Mouse (Mus musculus): ENCODE results near the gene Dctd. TPM values are rescaled to one million over a fixed set of nuclear protein-coding genes. Genes with fewer than 3 reads are reported as not detected.

The Dctd gene
- 0.44 and 0.64 TPM in 2 replicates for polyA plus RNA-seq (2012; ENCODE audit: insufficient read depth, insufficient read length, missing spikeins)

DNA sequence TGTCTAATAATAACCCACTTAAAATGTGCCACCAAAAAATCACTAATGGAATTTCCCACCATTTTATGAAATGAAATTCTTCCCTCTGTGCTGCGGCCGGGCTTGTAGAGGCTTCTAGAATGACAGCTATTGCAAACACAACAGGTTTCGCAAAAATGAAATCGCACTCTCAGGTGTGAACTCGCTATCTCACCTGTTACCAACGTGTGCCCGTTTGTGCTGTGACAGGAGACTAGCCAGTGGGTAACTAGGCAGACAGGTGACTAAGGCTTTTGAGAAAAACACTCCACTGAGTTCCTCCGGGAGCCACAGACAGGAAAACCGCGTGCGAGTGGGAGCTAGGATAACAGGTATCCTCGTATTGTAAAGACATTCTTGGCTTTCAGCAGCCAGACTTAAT is at the start of gene Dctd:
Gene Dctd (plus strand): TSS at position 301 of the 400 bp plus-strand sequence.
- TF ChIP-seq POLR2A (IDR thresholded peaks at IDR 0.05; ENCODE audit: borderline replicate concordance, low read depth, low read length) (no peak), CTCF (IDR thresholded peaks at IDR 0.05; ENCODE audit: low read depth, low read length) (no peak)
- Histone ChIP-seq H3K27ac (ENCODE audit: insufficient read depth, low read depth, low read length) (no peak within 1 kb of the TSS), H3K4me3 (ENCODE audit: insufficient read depth, low read length) (no peak within 1 kb of the TSS), H3K4me1 (ENCODE audit: control insufficient read depth, insufficient read depth, low read length) (no peaks in the 10 kb centered on the region)

- Histone ChIP-seq H3K4me1 (ENCODE audit: control insufficient read depth, insufficient read depth, low read length) (no peaks in the 10 kb centered on the region), H3K4me3 (ENCODE audit: insufficient read depth, low read length) (no peak overlapping the region), H3K27ac (ENCODE audit: insufficient read depth, low read depth, low read length) (no peak overlapping the region)
- TF ChIP-seq CTCF (IDR thresholded peaks at IDR 0.05; ENCODE audit: low read depth, low read length) (no peak), POLR2A (IDR thresholded peaks at IDR 0.05; ENCODE audit: borderline replicate concordance, low read depth, low read length) (no peak)
These were observed 45.3 kb upstream of the Dctd start for GRCm38 (mm10) chr8:48053611-48054010.

DNA sequence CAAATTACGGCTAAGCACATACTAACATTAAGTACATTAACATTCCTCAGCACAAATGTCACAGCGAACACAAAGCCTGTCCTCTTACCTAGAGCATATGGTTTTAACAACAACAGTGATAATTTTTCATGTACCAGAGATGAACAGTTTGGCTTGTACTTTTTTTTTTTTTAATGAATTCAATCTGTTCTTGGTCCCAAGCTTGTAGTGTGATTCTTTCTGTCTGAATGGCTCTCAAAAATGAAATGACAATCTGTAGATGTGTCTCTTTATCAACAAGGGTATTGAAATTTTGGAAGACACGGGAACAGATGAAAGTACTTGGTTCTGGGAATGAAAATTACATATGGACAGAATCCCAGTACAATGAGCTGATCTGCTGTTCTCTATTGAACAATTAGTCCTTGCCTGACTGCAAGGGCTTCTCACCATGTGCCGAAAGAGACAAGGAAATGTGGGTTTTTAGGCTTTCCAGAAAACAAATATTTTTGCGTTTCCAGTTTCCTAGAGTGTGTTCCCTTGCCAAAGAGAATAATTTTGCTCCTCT is 35.3 kb upstream of the Dctd start:
- H3K27ac ChIP-seq (ENCODE audit: insufficient read depth, low read depth, low read length): no peak overlapping the region
- H3K4me3 ChIP-seq (ENCODE audit: insufficient read depth, low read length): no peak overlapping the region
- TF ChIP-seq POLR2A (IDR thresholded peaks at IDR 0.05; ENCODE audit: borderline replicate concordance, low read depth, low read length): no peak
- no peak for TF ChIP-seq CTCF (IDR thresholded peaks at IDR 0.05; ENCODE audit: low read depth, low read length)
- no peaks in the 10 kb centered on the region for H3K4me1 ChIP-seq (ENCODE audit: control insufficient read depth, insufficient read depth, low read length)

GRCm38 (mm10) chr8:48074149-48074548 is 24.7 kb upstream of the Dctd start:
- H3K27ac ChIP-seq (ENCODE audit: insufficient read depth, low read depth, low read length): no peak overlapping the region
- no peak for TF ChIP-seq CTCF (IDR thresholded peaks at IDR 0.05; ENCODE audit: low read depth, low read length)
- no peak for TF ChIP-seq POLR2A (IDR thresholded peaks at IDR 0.05; ENCODE audit: borderline replicate concordance, low read depth, low read length)
- no peak overlapping the region for H3K4me3 ChIP-seq (ENCODE audit: insufficient read depth, low read length)
- no peaks in the 10 kb centered on the region for H3K4me1 ChIP-seq (ENCODE audit: control insufficient read depth, insufficient read depth, low read length)

DNA sequence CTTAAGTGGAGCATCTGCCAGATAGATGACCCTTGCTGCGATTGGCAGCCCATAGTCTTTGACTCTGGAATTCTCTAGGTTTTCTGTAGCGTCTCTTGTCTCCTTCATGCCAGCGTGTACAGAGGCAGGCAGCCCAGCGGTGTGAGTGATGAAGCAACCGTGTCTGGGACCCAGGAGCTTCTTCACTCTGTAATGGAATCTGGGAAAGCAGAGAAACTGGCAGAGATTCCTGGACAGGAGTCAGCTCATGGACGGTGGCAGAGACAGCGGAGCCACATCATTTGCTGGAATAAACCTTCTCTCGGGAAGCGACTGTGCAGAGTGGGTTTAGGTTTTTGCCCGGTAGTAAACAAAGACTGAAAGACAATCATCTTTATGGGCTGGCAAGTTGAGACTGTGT is 16.5 kb upstream of the Dctd start:
- TF ChIP-seq POLR2A (IDR thresholded peaks at IDR 0.05; ENCODE audit: borderline replicate concordance, low read depth, low read length) (no peak), CTCF (IDR thresholded peaks at IDR 0.05; ENCODE audit: low read depth, low read length) (no peak)
- Histone ChIP-seq H3K27ac (ENCODE audit: insufficient read depth, low read depth, low read length) (no peak overlapping the region), H3K4me1 (ENCODE audit: control insufficient read depth, insufficient read depth, low read length) (no peaks in the 10 kb centered on the region), H3K4me3 (ENCODE audit: insufficient read depth, low read length) (no peak overlapping the region)

GRCm38 (mm10) chr8:48090661-48091060 is 8.2 kb upstream of the Dctd start:
- no peak for TF ChIP-seq CTCF (IDR thresholded peaks at IDR 0.05; ENCODE audit: low read depth, low read length)
- TF ChIP-seq POLR2A (IDR thresholded peaks at IDR 0.05; ENCODE audit: borderline replicate concordance, low read depth, low read length): no peak
- Histone ChIP-seq H3K4me3 (ENCODE audit: insufficient read depth, low read length) (no peak overlapping the region), H3K4me1 (ENCODE audit: control insufficient read depth, insufficient read depth, low read length) (no peaks in the 10 kb centered on the region), H3K27ac (ENCODE audit: insufficient read depth, low read depth, low read length) (no peak overlapping the region)

DNA sequence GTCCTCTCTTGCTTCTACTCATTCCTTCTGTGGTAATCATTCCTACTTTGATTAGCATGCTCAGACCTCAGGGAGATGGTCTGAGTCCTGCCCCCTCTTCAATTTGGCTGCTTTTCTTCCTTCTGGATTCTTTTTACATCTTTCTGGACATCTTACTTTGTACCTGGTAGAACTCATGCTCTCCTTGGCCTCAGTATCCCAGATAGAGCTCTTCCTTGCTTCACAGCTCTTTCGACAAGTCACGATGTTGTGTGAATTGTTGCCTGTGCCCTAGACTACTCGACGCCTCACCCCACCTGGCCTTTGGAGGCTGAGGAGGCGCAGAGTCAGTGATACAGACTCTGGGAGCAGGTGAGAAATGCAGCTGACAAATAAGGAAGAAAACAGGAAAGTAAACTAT is 3.5 kb upstream of the Dctd start:
- Histone ChIP-seq H3K4me3 (ENCODE audit: insufficient read depth, low read length) (no peak overlapping the region), H3K4me1 (ENCODE audit: control insufficient read depth, insufficient read depth, low read length) (no peaks in the 10 kb centered on the region), H3K27ac (ENCODE audit: insufficient read depth, low read depth, low read length) (no peak overlapping the region)
- TF ChIP-seq CTCF (IDR thresholded peaks at IDR 0.05; ENCODE audit: low read depth, low read length) (no peak), POLR2A (IDR thresholded peaks at IDR 0.05; ENCODE audit: borderline replicate concordance, low read depth, low read length) (no peak)

GRCm38 (mm10) chr8:48097131-48097794 is 1.6 kb upstream of the Dctd start:
- no peak for TF ChIP-seq CTCF (IDR thresholded peaks at IDR 0.05; ENCODE audit: low read depth, low read length)
- TF ChIP-seq POLR2A (IDR thresholded peaks at IDR 0.05; ENCODE audit: borderline replicate concordance, low read depth, low read length): no peak
- Histone ChIP-seq H3K27ac (ENCODE audit: insufficient read depth, low read depth, low read length) (no peak overlapping the region), H3K4me1 (ENCODE audit: control insufficient read depth, insufficient read depth, low read length) (no peaks in the 10 kb centered on the region), H3K4me3 (ENCODE audit: insufficient read depth, low read length) (no peak overlapping the region)

DNA sequence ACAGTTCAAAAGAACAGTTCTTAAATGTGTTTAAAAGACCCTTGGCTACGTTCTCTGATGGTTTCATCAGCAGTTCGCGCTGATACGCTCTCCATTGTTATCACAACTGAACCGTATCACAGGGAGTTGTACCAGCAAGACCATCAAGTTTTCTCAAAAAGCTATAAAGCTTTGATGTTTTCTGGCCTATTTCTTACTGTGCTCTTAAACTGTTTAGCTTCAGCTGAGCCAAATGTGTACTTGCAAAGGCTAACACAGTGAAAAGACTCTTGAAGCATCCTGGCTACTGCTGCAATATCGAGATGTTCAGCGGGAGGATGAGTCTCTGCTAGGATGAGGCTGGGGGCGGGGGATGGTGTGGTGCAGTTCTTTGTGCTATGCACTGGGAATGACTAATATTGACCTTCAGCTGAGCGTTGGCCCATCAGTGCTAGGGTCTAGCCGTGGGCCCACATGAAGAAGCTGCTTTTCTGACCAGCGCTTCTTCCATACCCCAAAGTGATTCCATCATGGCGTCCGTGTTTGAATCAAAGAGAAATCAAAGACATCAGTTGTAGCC is 732 bp upstream of the Dctd start:
- no peak for TF ChIP-seq POLR2A (IDR thresholded peaks at IDR 0.05; ENCODE audit: borderline replicate concordance, low read depth, low read length)
- TF ChIP-seq CTCF (IDR thresholded peaks at IDR 0.05; ENCODE audit: low read depth, low read length): no peak
- Histone ChIP-seq H3K27ac (ENCODE audit: insufficient read depth, low read depth, low read length) (no peak overlapping the region), H3K4me3 (ENCODE audit: insufficient read depth, low read length) (no peak overlapping the region), H3K4me1 (ENCODE audit: control insufficient read depth, insufficient read depth, low read length) (no peaks in the 10 kb centered on the region)

DNA sequence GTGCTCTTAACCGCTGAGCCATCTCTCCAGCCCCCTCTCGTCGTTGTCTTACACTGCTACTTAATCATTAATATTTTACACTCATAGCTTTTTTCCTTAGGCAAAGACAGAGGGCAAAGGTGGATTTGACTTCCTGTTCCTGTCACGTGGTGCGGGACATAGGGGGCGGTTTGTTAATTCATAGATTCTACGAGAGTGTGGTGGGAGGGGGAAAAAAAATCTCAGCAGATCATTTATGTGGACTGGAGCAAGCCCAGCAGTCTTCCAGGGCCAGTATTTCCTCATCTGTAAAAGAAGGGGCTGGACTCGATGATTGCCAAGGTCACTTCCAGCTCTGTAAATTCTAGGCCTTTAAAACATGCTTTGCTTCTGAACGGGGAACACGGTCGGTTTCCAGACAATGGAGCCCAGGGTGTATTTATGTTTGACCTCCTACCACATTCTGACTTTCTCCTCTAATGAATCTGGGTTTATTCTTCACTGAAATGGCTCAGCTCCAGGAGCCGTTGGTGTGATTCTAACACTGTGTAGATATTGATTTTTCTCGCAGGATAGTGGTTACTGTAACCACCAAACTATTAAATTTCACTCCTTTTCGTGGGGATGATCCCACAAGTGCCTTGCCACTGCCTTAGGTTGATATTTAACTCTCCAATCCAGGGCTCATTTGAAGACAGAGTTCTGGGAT is 1.4 kb downstream of the Dctd start:
- Histone ChIP-seq H3K4me1 (ENCODE audit: control insufficient read depth, insufficient read depth, low read length) (no peaks in the 10 kb centered on the region), H3K27ac (ENCODE audit: insufficient read depth, low read depth, low read length) (no peak overlapping the region), H3K4me3 (ENCODE audit: insufficient read depth, low read length) (no peak overlapping the region)
- no peak for TF ChIP-seq CTCF (IDR thresholded peaks at IDR 0.05; ENCODE audit: low read depth, low read length)
- TF ChIP-seq POLR2A (IDR thresholded peaks at IDR 0.05; ENCODE audit: borderline replicate concordance, low read depth, low read length): no peak

All from bone marrow macrophage, adult 2 months (primary cell).